Mouse (Mus musculus) embryonic facial prominence, embryonic 14.5 days (tissue): ENCODE measurements around the gene Frmpd3. TPM values are rescaled to one million over a fixed set of nuclear protein-coding genes. Genes with fewer than 3 reads are reported as not detected.
A peak's percentile ranks its signal among the peaks of the same experiment; 100 is the strongest.

Experiments used
- ATAC-seq: fragments of 200-750 bp; cut with Nextera tagmentation; 2 replicates; pipeline ENCODE4 v1.8.0; 2017; ENCODE audit warnings: low read depth, moderate number of reproducible peaks, moderate TSS enrichment
- DNase-seq: peaks from one replicate; pipeline ENCODE4 v3.0.0-alpha.2; 2015; ENCODE audit warnings: low spot score
- H3K27ac ChIP-seq: fragments of 300-500 bp; sonication (generic); replicated peaks from 2 replicates; pipeline ENCODE4 v1.5.1; 2014; ENCODE audit warnings: low read depth, mild to moderate bottlenecking, low read length, moderate library complexity
- H3K27me3 ChIP-seq: fragments of 300-500 bp; sonication (generic); replicated peaks from 2 replicates; pipeline ENCODE4 v1.6.1; 2014; ENCODE audit warnings: low read length; ENCODE audit not compliant: control insufficient read depth, insufficient read depth
- H3K36me3 ChIP-seq: fragments of 300-500 bp; sonication (generic); 2 replicates; pipeline ENCODE4 v1.6.1; 2014; ENCODE audit warnings: low read length, mixed read lengths; ENCODE audit not compliant: control insufficient read depth, insufficient read depth
- H3K4me1 ChIP-seq: fragments of 300-500 bp; sonication (generic); 2 replicates; pipeline ENCODE4 v1.6.1; 2014; ENCODE audit warnings: antibody characterized with exemption, low read length; ENCODE audit not compliant: control insufficient read depth, insufficient read depth
- H3K4me2 ChIP-seq: fragments of 300-500 bp; sonication (generic); 2 replicates; pipeline ENCODE4 v1.6.1; 2014; ENCODE audit warnings: low read depth, mild to moderate bottlenecking, low read length, moderate library complexity, mixed read lengths
- H3K4me3 ChIP-seq: fragments of 300-500 bp; sonication (generic); 2 replicates; pipeline ENCODE4 v1.5.1; 2014; ENCODE audit warnings: low read depth, mild to moderate bottlenecking, low read length
- H3K9ac ChIP-seq: fragments of 300-500 bp; sonication (generic); 2 replicates; pipeline ENCODE4 v1.6.1; 2014; ENCODE audit warnings: low read depth, mild to moderate bottlenecking, low read length, moderate library complexity, mixed read lengths
- H3K9me3 ChIP-seq: fragments of 300-500 bp; sonication (generic); 2 replicates; pipeline ENCODE4 v1.6.1; 2016; ENCODE audit warnings: low read length; ENCODE audit not compliant: control insufficient read depth
- whole genome bisulfite sequencing: fragments of 180-500 bp; shearing (Covaris S2); extraction: QIAGEN DNeasy Blood & Tissue Kit; methylation state at CpG from one replicate; pipeline ENCODE4 v1.1.7; 2014; 5-methylcytosine and 5-hydroxymethylcytosine counted together
- polyA plus RNA-seq: library from polyadenylated mRNA; unstranded; fragments of >200 nt; fragmentation: Nextera tagmentation; extraction: Ambion mirVana; gene quantifications from 2 replicates; pipeline ENCODE4 v1.2.1, GENCODE M21; 2014

Gene Frmpd3
- polyA plus RNA-seq, 1 experiment from 2014 or later = 0.22 TPM

DNA sequence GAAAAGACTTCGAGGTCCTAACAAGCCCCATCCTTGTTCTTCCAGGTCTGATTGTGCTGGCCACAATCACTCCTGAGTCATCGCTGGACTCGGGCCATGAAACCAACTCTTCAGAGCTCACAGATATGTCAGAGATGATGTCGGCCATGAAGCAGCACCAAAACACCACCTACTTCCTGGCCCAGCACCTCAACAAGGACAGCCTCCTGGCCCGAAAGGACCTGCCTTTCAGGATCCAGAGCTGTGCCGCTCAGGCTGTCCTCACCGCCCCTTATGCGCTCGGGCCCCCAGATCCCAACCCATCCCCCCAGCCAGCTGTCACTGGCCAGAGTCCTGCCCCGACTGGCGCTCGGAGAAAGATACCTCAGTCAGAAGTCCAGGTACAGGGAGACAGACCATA is 88.4 kb downstream of the Frmpd3 start:
- Histone ChIP-seq H3K9me3 (no peaks in the 10 kb centered on the region), H3K4me3 (no peak overlapping the region), H3K9ac (no peak overlapping the region), H3K4me1 (no peaks in the 10 kb centered on the region), H3K36me3 (no peaks in the 10 kb centered on the region), H3K4me2 (no peak overlapping the region), H3K27ac (no peak overlapping the region), H3K27me3 (no peaks in the 10 kb centered on the region; the same call in 1 of the 2 replicates)
- no peak for ATAC-seq
- WGBS = 81% methylated on average over 12 of the region's 12 CpGs
- DNase-seq = no peak

DNA sequence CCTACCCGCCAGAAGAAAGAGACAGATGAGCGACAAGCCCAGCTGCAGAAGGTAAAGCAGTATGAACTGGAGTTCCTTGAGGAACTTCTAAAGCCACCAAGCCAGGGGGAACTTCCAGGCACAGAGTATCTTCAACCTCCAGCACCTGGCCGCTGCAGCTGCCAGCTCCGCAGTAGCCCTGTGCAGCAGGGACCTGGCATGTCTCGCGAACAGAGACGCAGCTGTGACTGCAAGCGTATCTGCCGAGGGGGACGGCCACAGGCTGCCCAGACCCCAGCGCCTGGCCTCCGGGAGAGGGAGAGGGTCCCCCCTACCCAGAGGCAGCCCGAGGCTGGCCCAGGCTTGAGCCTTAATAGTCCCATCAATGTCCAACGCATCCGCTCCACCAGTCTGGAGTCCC is 89.9 kb downstream of the Frmpd3 start:
- Histone ChIP-seq H3K9ac (no peak overlapping the region), H3K36me3 (no peaks in the 10 kb centered on the region), H3K4me1 (no peaks in the 10 kb centered on the region), H3K4me2 (no peak overlapping the region), H3K27me3 (peaks cover 3% of the 10 kb centered on the region; the same call in 1 of the 2 replicates), H3K27ac (no peak overlapping the region), H3K9me3 (no peaks in the 10 kb centered on the region), H3K4me3 (no peak overlapping the region)
- no peak for DNase-seq
- no peak for ATAC-seq
- 80% methylated on average over 12 of the region's 15 CpGs for WGBS

DNA sequence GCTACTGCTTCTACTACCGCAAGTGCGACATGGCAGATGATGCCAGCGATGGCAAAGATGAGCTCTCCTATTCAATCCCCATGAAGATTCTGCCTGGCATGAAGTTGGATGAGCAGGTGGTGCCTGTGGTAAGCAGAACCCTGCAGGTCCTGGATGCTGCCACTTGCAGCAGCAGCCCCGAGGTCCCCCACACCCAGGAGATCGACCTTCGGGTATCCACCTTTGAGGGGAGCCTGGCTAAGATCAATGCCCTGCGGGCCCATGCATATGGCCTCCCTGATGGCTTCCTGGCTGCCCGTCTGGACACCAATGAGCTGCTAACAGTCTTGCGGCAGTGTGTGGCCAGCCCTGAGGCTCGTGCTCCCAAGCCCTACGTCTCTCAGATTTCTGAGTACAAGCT is 90.7 kb downstream of the Frmpd3 start:
- H3K9me3 ChIP-seq = no peaks in the 10 kb centered on the region
- ATAC-seq = no peak
- no peak overlapping the region for H3K9ac ChIP-seq
- no peak overlapping the region for H3K27ac ChIP-seq
- H3K4me2 ChIP-seq = no peak overlapping the region
- H3K4me1 ChIP-seq = no peaks in the 10 kb centered on the region
- no peak for DNase-seq
- peaks cover 4% of the 10 kb centered on the region; the same call in 1 of the 2 replicates for H3K27me3 ChIP-seq
- no peak overlapping the region for H3K4me3 ChIP-seq
- no peaks in the 10 kb centered on the region for H3K36me3 ChIP-seq
- WGBS = 94% methylated on average over 10 of the region's 11 CpGs

DNA sequence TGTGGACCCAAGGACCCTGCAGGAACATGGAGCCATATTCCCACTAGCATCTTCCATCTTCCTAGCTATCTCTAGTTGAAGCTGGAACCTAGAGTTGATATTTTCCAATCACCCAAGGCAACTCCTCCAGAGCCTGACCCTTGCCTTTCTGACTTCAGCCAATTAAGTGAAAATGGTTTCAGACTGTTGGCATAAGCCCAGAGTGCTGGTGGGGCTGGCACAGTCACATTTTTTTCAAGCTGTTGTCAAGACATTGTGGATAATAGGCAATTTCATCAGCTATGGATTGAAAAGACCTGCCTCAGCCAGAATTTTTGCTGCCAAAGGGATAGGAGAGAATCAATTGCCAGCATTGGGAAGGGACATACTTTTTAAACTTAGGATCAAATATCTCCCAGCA is 95.8 kb downstream of the Frmpd3 start:
- ATAC-seq = no peak
- H3K4me2 ChIP-seq = no peak overlapping the region
- H3K9ac ChIP-seq = no peak overlapping the region
- H3K4me3 ChIP-seq = no peak overlapping the region
- no peaks in the 10 kb centered on the region for H3K4me1 ChIP-seq
- 0 out of 2 replicates have a peak, but pooled peaks cover 4% of the 10 kb centered on the region for H3K27me3 ChIP-seq
- H3K9me3 ChIP-seq = no peaks in the 10 kb centered on the region
- no peaks in the 10 kb centered on the region for H3K36me3 ChIP-seq
- no peak for DNase-seq
- H3K27ac ChIP-seq = no peak overlapping the region

DNA sequence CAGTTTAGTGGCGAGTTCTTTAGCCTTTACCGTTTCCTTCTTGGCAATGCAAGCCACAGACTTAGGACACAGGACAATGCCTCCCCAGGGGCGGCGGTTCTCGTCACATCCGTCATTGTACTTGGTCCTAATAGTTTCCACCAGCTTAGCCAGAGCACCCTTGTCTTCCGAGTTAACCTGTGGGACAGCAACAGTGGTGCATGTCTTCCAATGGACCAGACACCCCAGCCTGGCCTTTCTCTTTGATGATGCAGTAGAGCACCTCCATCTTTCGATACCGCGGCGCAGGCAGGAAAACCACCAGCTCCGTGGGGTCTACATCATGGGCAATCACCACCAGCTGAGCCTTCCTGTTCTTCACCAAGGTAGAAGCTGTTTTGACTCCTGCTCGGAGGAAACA is 103.5 kb downstream of the Frmpd3 start:
- no peak for DNase-seq
- H3K36me3 ChIP-seq = no peaks in the 10 kb centered on the region
- no peak for ATAC-seq
- H3K9me3 ChIP-seq = no peaks in the 10 kb centered on the region
- H3K9ac ChIP-seq = no peak overlapping the region
- no peaks in the 10 kb centered on the region; the same call in 1 of the 2 replicates for H3K27me3 ChIP-seq
- no peaks in the 10 kb centered on the region for H3K4me1 ChIP-seq
- no peak overlapping the region for H3K4me2 ChIP-seq
- H3K27ac ChIP-seq = no peak overlapping the region
- no peak overlapping the region for H3K4me3 ChIP-seq
- 74% methylated on average over 13 of the region's 13 CpGs for WGBS

DNA sequence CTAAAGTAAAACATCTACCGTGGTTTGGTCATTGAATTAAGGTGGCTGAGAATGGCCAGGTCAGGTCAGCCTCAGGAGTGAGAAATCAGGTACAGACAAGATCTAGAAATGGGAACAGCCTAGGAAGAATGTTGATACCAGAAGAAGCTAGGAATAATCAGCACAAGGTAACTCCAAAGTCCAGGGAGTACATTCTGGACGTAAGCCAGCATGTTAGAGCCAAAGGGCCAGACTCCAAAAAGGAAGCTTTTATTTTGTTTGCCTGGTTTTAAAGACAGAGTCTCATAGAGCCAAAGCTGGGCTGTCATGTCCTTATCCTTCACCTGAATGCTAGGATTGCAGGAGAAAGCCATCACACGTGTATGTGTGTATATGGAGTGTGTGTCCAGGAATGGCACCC is 108.0 kb downstream of the Frmpd3 start:
- Histone ChIP-seq H3K4me3 (no peak overlapping the region), H3K9me3 (no peaks in the 10 kb centered on the region), H3K27me3 (no peaks in the 10 kb centered on the region; the same call in 1 of the 2 replicates), H3K9ac (no peak overlapping the region), H3K4me2 (no peak overlapping the region), H3K4me1 (no peaks in the 10 kb centered on the region), H3K36me3 (no peaks in the 10 kb centered on the region), H3K27ac (no peak overlapping the region)
- 77% methylated on average over 3 of the region's 3 CpGs for WGBS
- DNase-seq (no peak), ATAC-seq (no peak)

DNA sequence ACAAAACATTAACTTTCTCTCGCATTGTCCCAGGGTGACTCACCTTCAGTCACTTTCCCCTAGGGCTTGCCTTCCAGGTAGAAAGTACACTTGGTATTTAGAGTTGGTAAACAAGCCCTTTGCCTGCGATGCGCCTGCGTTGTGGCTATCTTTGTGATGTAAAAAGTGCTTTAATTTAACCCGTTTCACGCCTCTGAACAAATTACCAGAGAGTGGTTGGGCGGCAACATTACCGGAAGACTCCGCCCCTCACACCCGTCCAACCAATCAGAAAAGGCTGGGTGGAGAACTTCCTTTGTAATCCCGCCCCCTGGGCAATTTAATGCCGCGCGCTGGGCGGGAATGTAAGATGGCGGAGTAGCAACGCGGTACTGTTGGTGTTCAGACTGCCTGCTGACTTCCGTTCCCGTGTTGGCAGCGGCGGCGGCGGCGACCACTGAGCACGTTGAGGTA is 114.2 kb downstream of the Frmpd3 start, which contains the start of gene Prps1:
Gene Prps1 (plus strand): TSS at position 335 of the 453 bp plus-strand sequence.
- Histone ChIP-seq H3K9ac (peak within 1 kb of the TSS; percentile 60), H3K9me3 (no peaks in the 10 kb centered on the region), H3K27ac (no peak within 1 kb of the TSS), H3K27me3 (no peaks in the 10 kb centered on the region; the same call in 1 of the 2 replicates), H3K4me1 (no peaks in the 10 kb centered on the region), H3K36me3 (no peaks in the 10 kb centered on the region), H3K4me3 (peak within 1 kb of the TSS; percentile 54), H3K4me2 (peak within 1 kb of the TSS; percentile 58)
- WGBS = 25% methylated on average over 26 of the region's 26 CpGs
- peak; percentile 94 for DNase-seq
- peak; percentile 96 for ATAC-seq

DNA sequence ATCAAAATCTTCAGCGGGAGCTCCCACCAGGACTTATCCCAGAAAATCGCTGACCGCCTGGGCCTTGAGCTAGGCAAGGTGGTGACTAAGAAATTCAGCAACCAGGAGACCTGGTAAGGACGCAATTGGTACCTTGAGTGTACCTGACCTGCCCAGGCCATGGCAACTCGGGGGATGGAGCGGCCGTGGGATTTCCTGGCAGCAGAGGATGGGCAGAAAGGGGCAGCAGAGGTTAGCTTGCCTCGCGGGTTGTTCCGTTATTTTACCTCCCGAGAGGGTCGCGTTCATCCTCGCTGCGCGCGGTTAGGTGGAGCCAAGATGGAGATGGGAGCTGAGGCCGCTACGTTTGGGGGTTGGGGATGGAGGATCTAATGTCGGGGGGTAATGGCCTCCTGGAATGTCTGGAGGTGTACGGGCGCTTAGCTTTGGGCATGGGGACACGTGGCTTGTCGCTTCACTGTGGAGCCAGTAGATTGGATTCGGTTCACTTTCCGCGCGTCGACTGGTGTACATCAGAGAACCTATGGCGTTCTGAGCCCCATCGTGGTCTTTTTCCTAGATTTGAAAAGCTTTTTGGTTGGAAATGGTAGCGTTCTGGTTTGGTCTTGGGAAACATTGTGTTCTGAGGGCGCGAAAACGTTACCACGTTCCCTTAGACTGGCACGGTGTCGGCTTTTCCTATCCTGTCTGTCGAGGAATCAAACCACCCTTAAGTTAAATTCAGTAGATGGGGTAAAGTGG is 114.9 kb downstream of the Frmpd3 start:
- DNase-seq = peak; percentile 12
- no peaks in the 10 kb centered on the region for H3K36me3 ChIP-seq
- peak overlapping the region; percentile 54 for H3K4me3 ChIP-seq
- ATAC-seq = peak; percentile 53
- H3K9ac ChIP-seq = peak overlapping the region; percentile 60
- no peak overlapping the region for H3K27ac ChIP-seq
- H3K9me3 ChIP-seq = no peaks in the 10 kb centered on the region
- H3K27me3 ChIP-seq = no peaks in the 10 kb centered on the region; the same call in 1 of the 2 replicates
- H3K4me2 ChIP-seq = peak overlapping the region; percentile 58
- H3K4me1 ChIP-seq = no peaks in the 10 kb centered on the region
- 21% methylated on average over 39 of the region's 39 CpGs for WGBS

DNA sequence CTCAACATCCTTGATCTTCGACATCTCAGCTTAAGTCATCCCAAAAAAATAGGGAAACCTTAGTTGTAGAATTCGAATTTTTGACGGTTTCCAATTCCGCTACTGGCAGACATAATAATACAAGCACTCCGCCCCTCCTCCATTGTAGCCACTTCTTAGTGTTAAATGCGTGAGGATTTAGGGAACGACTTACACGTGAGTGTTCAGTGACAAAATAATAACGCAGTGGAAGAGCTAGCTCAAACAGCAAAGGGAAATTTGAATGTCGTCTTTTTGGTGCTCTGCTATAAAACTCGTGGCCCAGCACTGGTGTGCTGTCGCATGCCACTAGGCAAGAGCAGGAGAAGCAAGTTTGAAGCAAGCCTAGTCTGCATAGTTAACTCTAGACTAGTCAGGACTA is 115.4 kb downstream of the Frmpd3 start:
- no peaks in the 10 kb centered on the region for H3K9me3 ChIP-seq
- H3K36me3 ChIP-seq = no peaks in the 10 kb centered on the region
- no peaks in the 10 kb centered on the region; the same call in 1 of the 2 replicates for H3K27me3 ChIP-seq
- peak overlapping the region; percentile 58 for H3K4me2 ChIP-seq
- H3K9ac ChIP-seq = peak overlapping the region; percentile 60; the same call in 1 of the 2 replicates
- peak overlapping the region; percentile 54 for H3K4me3 ChIP-seq
- no peak for ATAC-seq
- no peak overlapping the region for H3K27ac ChIP-seq
- no peaks in the 10 kb centered on the region for H3K4me1 ChIP-seq
- WGBS = 29% methylated on average over 12 of the region's 12 CpGs
- peak; percentile 9 for DNase-seq
